Mouse (Mus musculus) embryonic fibroblast, embryonic 13.5 days (primary cell): ENCODE measurements around the gene Golga5.

ENCODE experiments used
- CTCF ChIP-seq: IDR thresholded peaks from 2 replicates; pipeline ENCODE4 v1.5.1; 2011; ENCODE audit warnings: mild to moderate bottlenecking, control low read depth, low read length, moderate library complexity, borderline replicate concordance; ENCODE audit not compliant: insufficient read depth
- POLR2A ChIP-seq: IDR thresholded peaks from 2 replicates; pipeline ENCODE4 v1.6.1; 2011; ENCODE audit warnings: low read depth, mild to moderate bottlenecking, control low read depth, low read length, moderate library complexity

DNA sequence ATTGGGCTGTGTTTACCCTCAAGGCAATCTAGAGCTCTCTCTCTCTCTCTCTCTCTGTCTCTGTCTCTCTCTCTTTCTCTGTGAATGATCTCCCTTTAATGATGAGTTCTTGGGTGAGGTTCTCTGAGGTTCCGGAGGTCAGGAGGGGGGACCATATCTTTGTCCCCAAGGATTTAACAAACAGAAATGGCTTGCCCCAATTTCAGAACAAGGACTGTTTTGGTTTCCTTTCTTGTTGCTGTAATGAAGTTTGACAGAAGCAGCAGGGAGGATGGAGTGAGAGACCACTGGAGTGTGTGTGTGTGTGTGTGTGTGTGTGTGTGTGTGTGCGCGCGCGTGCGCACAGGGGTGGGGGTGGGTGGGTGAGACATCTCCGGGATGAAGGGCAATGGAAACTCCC lies 72.2 kb downstream of the Golga5 start:
- no peak for TF ChIP-seq CTCF
- no peak for TF ChIP-seq POLR2A
